Mouse (Mus musculus): ENCODE data around the gene Mgme1. TPM values are rescaled to one million over a fixed set of nuclear protein-coding genes. Genes with fewer than 3 reads are reported as not detected.

Mgme1 gene
- total and polyA plus RNA-seq, 2 experiments from 2014 or later: 11.1 to 12.6 TPM

GRCm38 (mm10) chr2:144264398-144265119, 5.9 kb upstream of the Mgme1 start:
- 53% methylated on average over 5 of the region's 5 CpGs for WGBS
- no peak overlapping the region for H3K9ac ChIP-seq (replicated peaks; ENCODE audit: low read depth, low read length)
- DNase-seq (ENCODE audit: low spot score) (no peak), ATAC-seq (ENCODE audit: insufficient read depth, low read depth) (no peak)
- no peak overlapping the region for H3K4me3 ChIP-seq (ENCODE audit: low read depth, low read length)
- H3K27me3 ChIP-seq (ENCODE audit: control insufficient read depth, insufficient read depth, low read length): no peaks in the 10 kb centered on the region
- no peak for TF ChIP-seq EP300 (IDR thresholded peaks at IDR 0.05; ENCODE audit: low read depth)
- no peak for TF ChIP-seq CTCF (IDR thresholded peaks at IDR 0.05; ENCODE audit: low read depth)
- no peak overlapping the region for H3K4me2 ChIP-seq (ENCODE audit: low read depth, low read length)
- no peaks in the 10 kb centered on the region for H3K9me3 ChIP-seq (replicated peaks; ENCODE audit: control insufficient read depth, low read length)
- H3K27ac ChIP-seq (ENCODE audit: low read depth): 0 out of 2 replicates have a peak overlapping the region, but pooled peaks have one; percentile 15
- H3K4me1 ChIP-seq (ENCODE audit: control insufficient read depth, insufficient read depth): peaks cover 28% of the 10 kb centered on the region
- peaks cover 18% of the 10 kb centered on the region for H3K36me3 ChIP-seq (replicated peaks; ENCODE audit: control insufficient read depth, insufficient read depth, low read length)

DNA sequence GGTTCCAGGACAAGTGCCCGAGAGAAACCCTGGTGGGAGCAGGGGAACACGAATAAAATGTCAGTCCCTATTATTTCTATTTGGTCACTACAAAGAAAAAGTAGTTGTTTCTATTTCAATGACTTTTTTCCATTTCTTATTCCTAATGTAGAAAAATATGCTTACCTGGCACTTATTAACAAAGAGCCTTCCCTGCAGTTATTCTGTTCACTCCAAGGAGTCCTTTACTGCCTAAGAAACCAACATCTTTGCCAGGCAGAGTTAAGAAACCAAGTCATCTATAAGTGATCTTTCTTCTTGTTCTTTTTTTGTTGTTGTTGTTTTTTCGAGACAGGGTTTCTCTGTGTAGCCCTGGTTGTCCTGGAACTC, 5.4 kb upstream of the Mgme1 start:
- no peak for DNase-seq (ENCODE audit: low spot score)
- TF ChIP-seq CTCF (IDR thresholded peaks at IDR 0.05; ENCODE audit: low read depth): no peak
- no peak for TF ChIP-seq EP300 (IDR thresholded peaks at IDR 0.05; ENCODE audit: low read depth)
- ATAC-seq (ENCODE audit: insufficient read depth, low read depth): no peak
- peaks cover 29% of the 10 kb centered on the region for H3K4me1 ChIP-seq (ENCODE audit: control insufficient read depth, insufficient read depth)
- H3K9me3 ChIP-seq (replicated peaks; ENCODE audit: control insufficient read depth, low read length): no peaks in the 10 kb centered on the region
- no peak overlapping the region for H3K9ac ChIP-seq (replicated peaks; ENCODE audit: low read depth, low read length)
- H3K27me3 ChIP-seq (ENCODE audit: control insufficient read depth, insufficient read depth, low read length): no peaks in the 10 kb centered on the region
- H3K4me3 ChIP-seq (ENCODE audit: low read depth, low read length): no peak overlapping the region
- 0 out of 2 replicates have a peak overlapping the region, but pooled peaks have one; percentile 15 for H3K27ac ChIP-seq (ENCODE audit: low read depth)
- H3K36me3 ChIP-seq (replicated peaks; ENCODE audit: control insufficient read depth, insufficient read depth, low read length): peaks cover 13% of the 10 kb centered on the region; the same call in 1 of the 2 replicates
- WGBS: 65% methylated on average over 3 of the region's 3 CpGs
- H3K4me2 ChIP-seq (ENCODE audit: low read depth, low read length): no peak overlapping the region

GRCm38 (mm10) chr2:144265916-144266683, 4.4 kb upstream of the Mgme1 start:
- H3K27me3 ChIP-seq (ENCODE audit: control insufficient read depth, insufficient read depth, low read length): no peaks in the 10 kb centered on the region
- peaks cover 30% of the 10 kb centered on the region for H3K4me1 ChIP-seq (ENCODE audit: control insufficient read depth, insufficient read depth)
- no peak overlapping the region for H3K4me3 ChIP-seq (ENCODE audit: low read depth, low read length)
- TF ChIP-seq EP300 (IDR thresholded peaks at IDR 0.05; ENCODE audit: low read depth) (no peak), CTCF (IDR thresholded peaks at IDR 0.05; ENCODE audit: low read depth) (no peak)
- no peak overlapping the region for H3K4me2 ChIP-seq (ENCODE audit: low read depth, low read length)
- no peaks in the 10 kb centered on the region for H3K9me3 ChIP-seq (replicated peaks; ENCODE audit: control insufficient read depth, low read length)
- WGBS: 27% methylated on average over 4 of the region's 4 CpGs
- no peak overlapping the region for H3K27ac ChIP-seq (ENCODE audit: low read depth)
- ATAC-seq (ENCODE audit: insufficient read depth, low read depth) (no peak), DNase-seq (ENCODE audit: low spot score) (no peak)
- no peak overlapping the region for H3K9ac ChIP-seq (replicated peaks; ENCODE audit: low read depth, low read length)
- H3K36me3 ChIP-seq (replicated peaks; ENCODE audit: control insufficient read depth, insufficient read depth, low read length): peaks cover 6% of the 10 kb centered on the region; the same call in 1 of the 2 replicates

- no peak for DNase-seq (ENCODE audit: low spot score)
- WGBS: 51% methylated on average over 5 of the region's 5 CpGs
- H3K27me3 ChIP-seq (ENCODE audit: control insufficient read depth, insufficient read depth, low read length): no peaks in the 10 kb centered on the region
- no peaks in the 10 kb centered on the region for H3K36me3 ChIP-seq (replicated peaks; ENCODE audit: control insufficient read depth, insufficient read depth, low read length)
- H3K9ac ChIP-seq (replicated peaks; ENCODE audit: low read depth, low read length): no peak overlapping the region
- no peaks in the 10 kb centered on the region for H3K9me3 ChIP-seq (replicated peaks; ENCODE audit: control insufficient read depth, low read length)
- no peak for TF ChIP-seq EP300 (IDR thresholded peaks at IDR 0.05; ENCODE audit: low read depth)
- no peak for TF ChIP-seq CTCF (IDR thresholded peaks at IDR 0.05; ENCODE audit: low read depth)
- peak overlapping the region; percentile 84; the same call in 1 of the 2 replicates for H3K4me2 ChIP-seq (ENCODE audit: low read depth, low read length)
- H3K27ac ChIP-seq (ENCODE audit: low read depth): 0 out of 2 replicates have a peak overlapping the region, but pooled peaks have one; percentile 51
- no peak for ATAC-seq (ENCODE audit: insufficient read depth, low read depth)
- H3K4me1 ChIP-seq (ENCODE audit: control insufficient read depth, insufficient read depth): peaks cover 33% of the 10 kb centered on the region
- no peak overlapping the region for H3K4me3 ChIP-seq (ENCODE audit: low read depth, low read length)
Measured at GRCm38 (mm10) chr2:144267004-144267730, 3.3 kb upstream of the Mgme1 start.

- no peak overlapping the region for H3K4me3 ChIP-seq (ENCODE audit: low read depth, low read length)
- peak overlapping the region; percentile 51; the same call in 1 of the 2 replicates for H3K27ac ChIP-seq (ENCODE audit: low read depth)
Measured at GRCm38 (mm10) chr2:144267731-144268015, 2.8 kb upstream of the Mgme1 start.

More at GRCm38 (mm10) chr2:144267731-144268015, 2.8 kb upstream of the Mgme1 start:
- Histone ChIP-seq H3K4me2 (ENCODE audit: low read depth, low read length) (peak overlapping the region; percentile 84), H3K9ac (replicated peaks; ENCODE audit: low read depth, low read length) (peak overlapping the region; percentile 27; the same call in 1 of the 2 replicates), H3K27me3 (ENCODE audit: control insufficient read depth, insufficient read depth, low read length) (no peaks in the 10 kb centered on the region), H3K36me3 (replicated peaks; ENCODE audit: control insufficient read depth, insufficient read depth, low read length) (no peaks in the 10 kb centered on the region; the same call in 1 of the 2 replicates), H3K9me3 (replicated peaks; ENCODE audit: control insufficient read depth, low read length) (no peaks in the 10 kb centered on the region), H3K4me1 (ENCODE audit: control insufficient read depth, insufficient read depth) (peaks cover 33% of the 10 kb centered on the region)
- TF ChIP-seq CTCF (IDR thresholded peaks at IDR 0.05; ENCODE audit: low read depth): no peak
- no peak for TF ChIP-seq EP300 (IDR thresholded peaks at IDR 0.05; ENCODE audit: low read depth)
- DNase-seq (ENCODE audit: low spot score) (no peak), ATAC-seq (ENCODE audit: insufficient read depth, low read depth) (no peak)
- WGBS: 18% methylated on average over 1 of the region's 1 CpGs

Data from heart, postnatal 0 days (tissue).